Mouse (Mus musculus): ENCODE data around the gene Ift172. TPM values are rescaled to one million over a fixed set of nuclear protein-coding genes. Genes with fewer than 3 reads are reported as not detected.

Gene Ift172
- 10 to 100 TPM; 27.7 to 36.2 TPM for total RNA-seq (2021)
- long read RNA-seq, experiment 1, full-length matches to known transcripts, result 5 of 15 reads
- long read RNA-seq, experiment 1, partial matches to known transcripts, result 8 of 15 reads
- long read RNA-seq, experiment 1, other reads (novel, unspliced or antisense), result 2 of 15 reads
- long read RNA-seq, experiment 2, full-length matches to known transcripts, result 5 of 11 reads
- long read RNA-seq, experiment 2, partial matches to known transcripts, result 5 of 11 reads
- long read RNA-seq, experiment 2, other reads (novel, unspliced or antisense), result 1 of 11 reads

- peak; percentile 97 for DNase-seq
These were observed at the start of gene Ift172 for GRCm38 (mm10) chr5:31290521-31291360. Gene Ift172, minus strand, starts transcription at chr5:31291116.

DNA sequence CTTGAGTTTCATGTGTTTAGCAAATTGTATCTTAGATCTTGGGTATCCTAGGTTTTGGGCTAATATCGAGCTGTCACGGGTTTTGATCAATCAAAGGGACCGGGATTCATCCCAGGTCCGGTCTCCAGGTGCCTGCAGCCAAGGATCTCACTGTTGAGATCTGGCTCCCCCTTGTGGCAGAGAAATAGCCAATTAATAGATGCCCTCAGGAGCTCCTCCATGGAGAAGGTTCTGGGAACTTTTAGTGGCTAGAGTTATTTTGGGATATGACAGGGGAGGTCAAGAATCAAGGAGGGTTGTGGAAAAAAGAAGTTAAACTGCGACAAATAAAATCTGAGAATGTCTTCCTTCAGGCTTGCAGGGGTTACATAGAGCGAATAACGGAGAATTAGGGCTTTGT lies 37.3 kb upstream of the Ift172 start:
- DNase-seq, result peak; percentile 79

- DNase-seq, result no peak
These were observed 35.9 kb upstream of the Ift172 start for GRCm38 (mm10) chr5:31326850-31327249.

DNA sequence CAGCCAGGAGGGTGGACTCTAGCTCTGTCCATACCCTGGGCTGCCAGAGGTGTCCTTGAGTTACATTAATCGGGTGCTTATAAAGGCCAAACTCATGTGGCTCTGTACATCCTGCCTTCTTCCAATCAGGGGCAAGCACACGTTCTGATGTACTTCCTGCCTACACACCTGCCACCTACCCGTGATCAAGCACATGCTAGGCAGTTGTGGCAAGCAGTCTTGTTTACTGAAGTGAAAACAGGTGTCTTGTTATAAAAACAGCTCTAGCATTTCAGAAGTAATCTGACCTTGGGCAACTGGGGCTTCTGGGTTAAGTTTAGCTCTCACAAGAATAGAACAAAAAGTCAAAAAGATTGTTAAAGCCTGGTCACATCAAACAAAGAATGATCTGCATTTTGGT lies 33.2 kb upstream of the Ift172 start:
- DNase-seq, result no peak

GRCm38 (mm10) chr5:31322776-31323175 lies 31.9 kb upstream of the Ift172 start:
- DNase-seq, result no peak

DNA sequence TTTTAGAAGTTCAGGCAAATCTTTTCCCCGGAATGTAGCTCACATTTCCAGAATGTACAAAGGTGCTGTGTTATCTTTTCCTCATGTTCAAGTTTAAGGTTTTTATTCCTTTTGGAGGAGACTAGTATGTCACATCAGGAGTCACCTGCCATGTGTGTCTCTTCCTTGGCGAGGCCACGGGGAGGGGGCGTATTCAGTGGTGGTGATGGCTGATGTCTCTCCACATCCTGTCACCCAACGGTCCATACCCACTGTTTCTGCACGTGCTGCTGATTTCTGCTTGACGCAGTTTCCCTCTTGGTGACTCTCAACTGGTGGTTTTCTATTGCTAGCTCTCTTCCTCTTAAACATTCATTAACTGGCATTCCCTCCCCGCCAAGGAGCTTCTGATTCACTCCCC lies 21.9 kb upstream of the Ift172 start:
- DNase-seq, result no peak

GRCm38 (mm10) chr5:31303093-31303492 lies 12.2 kb upstream of the Ift172 start:
- DNase-seq, result no peak

GRCm38 (mm10) chr5:31301866-31302265 lies 10.9 kb upstream of the Ift172 start:
- no peak for DNase-seq

DNA sequence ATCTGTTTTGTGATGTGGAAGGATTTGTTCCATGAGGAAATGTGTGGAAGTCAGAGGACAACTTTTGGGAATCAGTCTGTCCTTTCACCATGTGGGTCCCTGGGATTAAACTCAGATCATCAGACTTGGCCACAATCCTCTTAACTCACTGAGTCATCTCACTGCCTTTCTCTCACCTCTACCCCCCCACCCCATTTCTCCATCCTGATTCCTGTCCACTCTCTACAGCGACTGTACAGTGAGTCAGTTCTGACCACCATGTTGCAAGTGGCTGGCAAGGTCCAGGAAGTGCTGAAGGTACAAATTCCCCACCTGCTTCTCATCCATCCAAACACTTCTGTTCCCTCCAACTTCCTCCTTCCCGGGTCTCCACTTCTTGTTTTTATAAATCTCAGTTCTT lies 7.6 kb upstream of the Ift172 start:
- no peak for DNase-seq

DNA sequence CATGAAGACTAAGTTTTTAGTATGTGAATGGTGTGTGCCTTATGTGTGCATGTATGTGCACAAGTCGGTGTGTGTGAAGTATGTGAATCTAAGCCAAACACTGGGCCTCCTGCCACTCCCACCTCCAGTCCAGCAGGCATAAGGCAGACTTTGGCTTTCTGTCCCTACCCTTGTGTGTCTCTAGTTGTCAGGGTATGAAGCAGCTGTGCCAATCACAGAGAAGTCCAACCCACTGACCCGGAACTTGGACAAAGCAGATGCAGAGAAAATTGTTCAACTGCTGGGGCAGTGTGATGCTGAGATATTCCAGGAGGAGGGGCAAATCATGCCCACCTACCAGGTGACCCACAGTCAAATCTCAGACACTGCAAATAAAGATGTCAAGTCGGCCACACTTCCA lies 7.1 kb upstream of the Ift172 start:
- no peak for DNase-seq

DNA sequence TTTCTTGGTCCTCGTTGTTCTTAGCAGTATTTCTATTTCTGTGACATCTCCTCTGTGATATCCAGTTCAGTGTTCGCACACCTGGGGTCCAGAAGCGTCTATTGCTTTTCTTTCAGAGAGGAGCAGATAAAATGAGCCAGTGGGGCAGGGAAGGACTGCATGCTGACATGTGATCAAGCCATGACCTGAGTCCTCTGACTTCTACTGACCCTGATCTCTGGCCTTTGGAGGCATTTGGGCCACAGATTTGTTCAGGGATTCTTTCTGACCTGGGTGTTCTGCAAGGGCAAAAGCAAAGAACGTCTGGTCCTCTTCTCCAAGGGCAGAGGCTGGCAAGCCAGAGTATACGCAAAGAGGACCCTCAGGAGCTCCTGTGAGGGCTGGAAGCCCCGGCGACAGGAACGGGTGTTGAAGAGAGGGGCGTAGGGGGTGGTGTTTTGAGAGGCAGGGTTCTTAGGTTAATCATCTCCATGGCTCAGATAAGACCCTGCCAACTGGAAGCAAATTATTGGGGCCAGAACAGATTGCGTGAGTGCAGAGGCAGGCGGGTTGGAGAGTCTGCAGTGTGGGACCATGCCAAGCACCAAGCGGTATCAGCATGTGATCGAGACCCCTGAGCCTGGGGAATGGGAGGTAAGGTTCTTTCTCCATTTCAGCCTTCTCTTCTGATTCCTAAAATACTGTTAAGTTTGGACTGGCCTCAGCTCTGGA lies 6.3 kb upstream of the Ift172 start, which contains the start of gene Gckr:
TSS of gene Gckr (plus strand) at position 397 of the 711 bp plus-strand sequence.
- no peak for DNase-seq

DNA sequence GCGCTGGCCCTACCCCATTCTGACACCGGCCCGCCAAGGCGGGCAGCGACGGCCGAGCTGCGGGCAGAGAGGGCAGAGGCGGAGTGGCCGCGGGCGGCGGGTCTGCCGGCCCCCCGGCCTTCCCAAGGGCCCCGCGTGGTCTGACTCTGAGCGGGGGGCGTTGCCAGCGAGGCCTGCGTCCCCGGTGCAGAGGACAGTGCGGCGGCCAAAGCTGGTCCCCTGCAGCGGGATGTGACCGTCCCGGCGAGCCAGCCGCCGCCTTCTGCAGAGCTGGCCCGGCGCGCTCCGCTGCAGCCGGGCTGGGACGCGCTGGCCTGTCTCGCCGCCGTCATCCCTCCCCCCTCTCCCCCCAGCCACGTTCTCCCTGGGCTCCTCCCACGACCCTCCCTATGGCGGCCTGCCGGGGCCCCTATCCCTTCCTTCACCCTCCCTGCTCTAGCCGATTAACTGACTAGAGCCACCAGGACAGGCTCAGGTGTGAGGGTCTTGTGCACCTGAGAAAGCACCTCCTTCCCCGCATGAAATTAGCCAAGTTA lies 4.8 kb upstream of the Ift172 start, which contains the start of gene Fndc4:
TSS of gene Fndc4 (minus strand) at position 475 of the 536 bp plus-strand sequence.
- DNase-seq, result peak; percentile 48

DNA sequence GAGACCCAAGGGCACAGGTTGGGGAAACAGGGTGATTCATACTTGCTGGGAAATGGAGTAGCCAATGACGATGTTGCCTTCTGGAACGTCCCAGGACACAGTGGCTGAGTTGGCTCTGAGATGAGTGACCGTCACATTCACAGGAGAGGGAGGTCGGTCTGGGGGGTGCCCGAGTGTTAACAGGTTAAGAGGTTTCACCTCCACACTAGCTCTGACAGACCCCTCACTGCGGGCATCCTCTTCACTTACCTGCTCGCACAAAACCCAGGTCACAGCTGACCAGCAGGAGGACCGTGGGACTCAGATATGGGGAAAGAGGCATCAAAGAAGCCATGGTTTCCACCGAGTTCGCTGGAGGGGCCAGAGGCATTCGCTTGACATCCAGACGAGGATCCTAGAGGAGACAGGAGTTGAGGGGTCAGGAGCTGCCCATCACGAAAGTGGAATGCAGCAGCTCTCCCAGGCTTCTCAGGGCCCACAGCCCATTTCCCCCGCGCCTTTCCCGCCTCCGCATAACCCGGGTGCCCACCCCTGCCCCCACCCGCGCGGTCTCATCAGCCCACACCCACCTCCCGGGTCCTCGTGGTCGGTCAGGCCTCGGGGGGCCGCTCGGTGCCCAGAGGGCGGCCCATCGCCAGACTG lies 4.2 kb upstream of the Ift172 start:
- DNase-seq, result peak; percentile 33

DNA sequence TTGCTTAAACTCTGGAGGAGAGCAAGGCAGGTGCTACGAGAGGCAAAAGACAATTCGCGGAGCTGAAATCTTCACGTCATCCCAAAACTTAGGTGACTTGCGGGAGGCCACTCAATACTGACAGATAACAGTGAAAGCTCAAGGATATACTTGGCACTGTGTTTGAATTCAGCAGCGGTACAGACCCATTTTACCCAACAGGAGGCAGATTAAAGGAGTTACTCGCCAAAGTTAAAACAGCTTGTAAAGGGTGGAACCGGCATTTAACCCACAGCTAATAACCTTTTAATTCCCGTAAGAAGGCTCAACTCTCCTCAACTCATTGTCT lies 409 bp upstream of the Ift172 start:
- DNase-seq, result no peak

GRCm38 (mm10) chr5:31289626-31290230 lies 1.2 kb downstream of the Ift172 start:
- no peak for DNase-seq

- DNase-seq, result no peak
These were observed 2.3 kb downstream of the Ift172 start for GRCm38 (mm10) chr5:31288655-31289054.

GRCm38 (mm10) chr5:31288225-31288624 lies 2.7 kb downstream of the Ift172 start:
- DNase-seq, result no peak

DNA sequence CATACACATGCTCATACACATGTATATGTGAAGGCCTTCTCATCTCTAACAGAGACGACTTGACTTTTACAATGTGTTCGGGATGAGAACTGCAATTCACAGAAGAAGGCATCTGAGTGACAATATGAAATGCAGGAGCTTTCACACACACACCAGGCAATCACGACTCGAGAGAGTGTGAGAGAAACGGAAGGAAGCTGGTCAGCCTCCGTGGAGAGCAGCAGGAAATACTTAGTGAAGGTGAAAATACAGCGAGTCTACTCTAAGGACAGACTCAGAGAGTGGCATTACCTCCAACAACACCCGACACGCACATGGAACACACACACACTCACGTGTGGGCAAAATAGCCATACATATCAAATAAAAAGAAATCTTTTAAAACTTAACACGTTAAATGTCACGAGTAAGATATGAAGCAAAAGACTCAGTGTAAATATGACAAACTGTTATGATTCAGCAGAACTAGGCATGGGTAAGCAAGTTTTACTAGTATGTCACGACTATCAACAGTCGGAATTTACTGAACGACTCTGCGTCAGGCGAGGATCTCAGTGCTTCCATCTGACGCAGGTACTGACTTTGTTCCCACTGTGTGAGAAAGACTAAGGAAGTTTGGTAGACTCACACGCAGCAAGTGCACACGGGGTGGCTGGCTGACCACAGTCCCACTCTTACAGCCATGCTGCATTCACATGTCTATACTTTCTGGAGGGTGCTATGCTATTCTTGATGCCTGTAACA lies 11.5 kb downstream of the Ift172 start:
- DNase-seq, result no peak

- DNase-seq, result no peak
These were observed 17.9 kb downstream of the Ift172 start for GRCm38 (mm10) chr5:31273018-31273417.

DNA sequence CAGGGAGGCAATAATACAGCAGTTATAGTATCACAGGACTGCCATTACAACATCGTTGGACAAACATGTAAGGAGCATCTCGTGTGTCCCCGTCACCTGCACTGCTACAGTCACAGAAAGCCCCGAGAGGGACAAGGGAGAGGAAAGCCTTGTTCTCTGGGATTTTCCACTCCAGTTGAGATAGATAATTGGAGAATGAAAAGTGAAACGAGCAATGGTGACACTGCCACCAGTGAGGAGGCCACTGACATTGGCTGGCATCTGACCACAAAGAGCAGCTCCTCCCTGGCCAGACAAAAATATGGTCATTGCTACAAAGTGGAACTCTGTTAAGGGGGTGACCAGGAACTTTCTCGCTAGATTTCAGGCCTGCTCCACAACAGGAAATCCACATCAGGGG lies 23.2 kb downstream of the Ift172 start:
- DNase-seq, result no peak

DNA sequence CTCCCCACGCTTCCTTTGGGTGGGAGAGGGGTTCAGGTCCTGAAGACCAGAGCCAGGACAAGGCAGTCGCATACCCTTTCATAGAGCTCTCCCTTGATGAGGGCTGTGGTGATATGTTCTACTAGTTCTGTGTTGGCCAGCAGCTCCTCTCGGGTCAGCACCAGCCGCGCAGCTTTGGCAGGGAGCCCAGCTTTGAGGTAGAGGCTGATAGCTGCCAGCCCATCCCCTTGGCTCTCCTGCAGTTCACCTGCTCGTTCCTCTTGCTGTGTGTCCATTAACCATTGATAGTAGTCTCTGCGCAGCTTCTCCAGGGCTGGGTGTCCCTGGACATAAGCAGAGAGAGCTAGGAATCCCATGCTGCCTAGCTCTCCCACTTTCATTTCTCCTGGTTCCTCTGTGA lies 24.8 kb downstream of the Ift172 start:
- DNase-seq, result no peak
